Mouse (Mus musculus) liver, embryonic 13.5 days (tissue): ENCODE results near the gene Sycp2. TPM values are rescaled to one million over a fixed set of nuclear protein-coding genes. Genes with fewer than 3 reads are reported as not detected.
A peak's percentile ranks its signal among the peaks of the same experiment; 100 is the strongest.

Source experiments
- ATAC-seq: fragments of 200-750 bp; cut with Nextera tagmentation; 2 replicates; pipeline ENCODE4 v1.8.0; 2017; ENCODE audit warnings: low read depth, mild to moderate bottlenecking, moderate number of reproducible peaks, moderate library complexity
- DNase-seq: peaks from one replicate; pipeline ENCODE4 v3.0.0; 2022
- H3K27ac ChIP-seq: fragments of 300-500 bp; sonication (generic); 2 replicates; pipeline ENCODE4 v1.5.1; 2015; ENCODE audit warnings: moderate library complexity, mild to moderate bottlenecking, inconsistent platforms
- H3K27me3 ChIP-seq: fragments of 300-500 bp; sonication (generic); 2 replicates; pipeline ENCODE4 v1.6.1; 2015; ENCODE audit warnings: mild to moderate bottlenecking, inconsistent platforms
- H3K36me3 ChIP-seq: fragments of 300-500 bp; sonication (generic); 2 replicates; pipeline ENCODE4 v1.6.1; 2015; ENCODE audit warnings: mild to moderate bottlenecking, inconsistent platforms
- H3K4me1 ChIP-seq: fragments of 300-500 bp; sonication (generic); replicated peaks from 2 replicates; pipeline ENCODE4 v1.6.1; 2015; ENCODE audit warnings: inconsistent platforms
- H3K4me2 ChIP-seq: fragments of 300-500 bp; sonication (generic); 2 replicates; pipeline ENCODE4 v1.6.1; 2015; ENCODE audit warnings: inconsistent platforms, mild to moderate bottlenecking, moderate library complexity
- H3K4me3 ChIP-seq: fragments of 300-500 bp; sonication (generic); replicated peaks from 2 replicates; pipeline ENCODE4 v1.5.1; 2015; ENCODE audit warnings: mild to moderate bottlenecking, inconsistent platforms
- H3K9ac ChIP-seq: fragments of 300-500 bp; sonication (generic); 2 replicates; pipeline ENCODE4 v1.6.1; 2015; ENCODE audit warnings: mild to moderate bottlenecking, inconsistent platforms
- H3K9me3 ChIP-seq: fragments of 300-500 bp; sonication (generic); replicated peaks from 2 replicates; pipeline ENCODE4 v1.6.1; 2016; ENCODE audit warnings: inconsistent platforms
- WGBS: fragments of 180-500 bp; shearing (Covaris S2); methylation state at CpG from one replicate; pipeline ENCODE4 v1.1.7; 2015; ENCODE audit not compliant: insufficient replicate concordance; 5-methylcytosine and 5-hydroxymethylcytosine counted together
- polyA plus RNA-seq: library from polyadenylated mRNA; unstranded; fragments of >200 nt; fragmentation: Nextera tagmentation; extraction: Ambion mirVana; gene quantifications from 2 replicates; pipeline ENCODE4 v1.2.1, GENCODE M21; 2015

The Sycp2 gene
- polyA plus RNA-seq, 1 experiment from 2014 or later, result not detected

- H3K27me3 ChIP-seq, result no peaks in the 10 kb centered on the region
- no peak overlapping the region for H3K4me2 ChIP-seq
- H3K27ac ChIP-seq, result no peak overlapping the region
Measured at GRCm38 (mm10) chr2:178428183-178428582, 20.7 kb upstream of the Sycp2 start.

GRCm38 (mm10) chr2:178427181-178427580, 19.7 kb upstream of the Sycp2 start:
- Histone ChIP-seq H3K27ac (no peak overlapping the region), H3K4me1 (no peaks in the 10 kb centered on the region), H3K27me3 (no peaks in the 10 kb centered on the region), H3K4me3 (no peak overlapping the region), H3K9ac (no peak overlapping the region), H3K4me2 (no peak overlapping the region), H3K36me3 (no peaks in the 10 kb centered on the region), H3K9me3 (no peaks in the 10 kb centered on the region)
- DNase-seq (no peak), ATAC-seq (no peak)
- 55% methylated on average over 5 of the region's 5 CpGs for WGBS

More at GRCm38 (mm10) chr2:178428183-178428582, 20.7 kb upstream of the Sycp2 start:
- no peaks in the 10 kb centered on the region for H3K4me1 ChIP-seq
- H3K4me3 ChIP-seq, result no peak overlapping the region
- no peak overlapping the region for H3K9ac ChIP-seq
- no peaks in the 10 kb centered on the region for H3K36me3 ChIP-seq
- ATAC-seq (no peak), DNase-seq (no peak)
- WGBS, result 64% methylated on average over 9 of the region's 9 CpGs
- H3K9me3 ChIP-seq, result no peaks in the 10 kb centered on the region

GRCm38 (mm10) chr2:178426229-178426628, 18.7 kb upstream of the Sycp2 start:
- Histone ChIP-seq H3K9me3 (no peaks in the 10 kb centered on the region), H3K4me2 (no peak overlapping the region), H3K27ac (no peak overlapping the region), H3K27me3 (no peaks in the 10 kb centered on the region), H3K4me3 (no peak overlapping the region), H3K4me1 (no peaks in the 10 kb centered on the region), H3K36me3 (no peaks in the 10 kb centered on the region), H3K9ac (no peak overlapping the region)
- ATAC-seq (no peak), DNase-seq (no peak)
- WGBS, result 36% methylated on average over 4 of the region's 4 CpGs

- H3K9ac ChIP-seq, result no peak overlapping the region
- no peak overlapping the region for H3K4me2 ChIP-seq
- ATAC-seq, result no peak
- DNase-seq, result no peak
- no peaks in the 10 kb centered on the region for H3K27me3 ChIP-seq
- no peak overlapping the region for H3K27ac ChIP-seq
- 52% methylated on average over 5 of the region's 5 CpGs for WGBS
- H3K36me3 ChIP-seq, result 0 out of 2 replicates have a peak, but pooled peaks cover 4% of the 10 kb centered on the region
- H3K4me3 ChIP-seq, result no peak overlapping the region
- no peaks in the 10 kb centered on the region for H3K9me3 ChIP-seq
- H3K4me1 ChIP-seq, result no peaks in the 10 kb centered on the region
Measured at GRCm38 (mm10) chr2:178423223-178423622, 15.7 kb upstream of the Sycp2 start.

GRCm38 (mm10) chr2:178422186-178422585, 14.7 kb upstream of the Sycp2 start:
- H3K4me3 ChIP-seq, result no peak overlapping the region
- H3K27ac ChIP-seq, result no peak overlapping the region
- 14% methylated on average over 3 of the region's 3 CpGs for WGBS
- DNase-seq (no peak), ATAC-seq (no peak)
- H3K9ac ChIP-seq, result no peak overlapping the region
- H3K4me2 ChIP-seq, result no peak overlapping the region
- H3K9me3 ChIP-seq, result no peaks in the 10 kb centered on the region
- 0 out of 2 replicates have a peak, but pooled peaks cover 4% of the 10 kb centered on the region for H3K36me3 ChIP-seq
- no peaks in the 10 kb centered on the region for H3K27me3 ChIP-seq
- peaks cover 4% of the 10 kb centered on the region; the same call in 1 of the 2 replicates for H3K4me1 ChIP-seq

DNA sequence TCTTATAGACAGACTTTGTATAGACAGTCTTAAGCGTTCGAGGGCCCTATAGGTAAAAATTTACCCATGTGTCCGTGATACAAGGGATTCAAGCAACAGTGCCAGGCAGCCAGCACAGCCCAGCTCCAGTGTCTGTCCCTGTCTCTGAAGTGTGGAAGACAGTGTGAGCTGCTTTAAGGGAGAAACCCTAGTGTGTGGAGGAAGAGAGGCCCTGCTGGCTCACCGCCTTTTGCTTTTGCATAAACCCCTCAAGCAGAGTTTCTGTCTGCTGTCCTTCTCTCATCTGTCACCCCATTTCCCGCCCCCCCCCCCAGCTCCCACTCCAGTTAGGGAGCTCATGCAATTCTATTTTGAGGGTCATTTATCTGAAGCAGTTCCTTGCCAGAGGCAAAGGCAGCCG, 14.1 kb upstream of the Sycp2 start:
- Histone ChIP-seq H3K9ac (no peak overlapping the region), H3K9me3 (no peaks in the 10 kb centered on the region), H3K27ac (no peak overlapping the region), H3K4me3 (no peak overlapping the region), H3K4me1 (peaks cover 10% of the 10 kb centered on the region), H3K36me3 (0 out of 2 replicates have a peak, but pooled peaks cover 4% of the 10 kb centered on the region), H3K27me3 (no peaks in the 10 kb centered on the region), H3K4me2 (no peak overlapping the region)
- 46% methylated on average over 6 of the region's 6 CpGs for WGBS
- no peak for ATAC-seq
- DNase-seq, result no peak

DNA sequence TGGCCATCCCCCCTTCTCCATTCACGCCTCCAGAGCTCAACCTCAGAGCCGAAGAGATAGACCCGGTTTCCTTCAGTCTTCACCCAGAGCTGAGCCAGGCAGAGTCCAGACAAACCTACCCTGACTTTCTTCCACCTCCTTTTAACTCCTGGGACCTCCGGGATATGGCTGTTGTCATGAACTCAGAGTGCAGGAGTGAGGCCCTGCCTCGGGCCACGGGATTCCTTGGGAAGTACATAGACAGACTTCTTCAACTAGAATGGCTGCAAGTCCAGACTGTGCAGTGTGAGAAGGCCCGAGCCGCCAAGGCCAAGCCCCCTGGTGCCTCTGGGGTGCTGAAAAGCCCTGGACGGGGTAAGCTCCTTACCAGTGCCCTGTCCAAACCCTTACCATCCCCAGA, 13.1 kb upstream of the Sycp2 start:
- Histone ChIP-seq H3K4me2 (no peak overlapping the region), H3K36me3 (0 out of 2 replicates have a peak, but pooled peaks cover 4% of the 10 kb centered on the region), H3K9me3 (no peaks in the 10 kb centered on the region), H3K4me1 (peaks cover 19% of the 10 kb centered on the region), H3K27ac (no peak overlapping the region), H3K4me3 (no peak overlapping the region), H3K27me3 (no peaks in the 10 kb centered on the region), H3K9ac (no peak overlapping the region)
- 69% methylated on average over 9 of the region's 9 CpGs for WGBS
- DNase-seq (no peak), ATAC-seq (no peak)

GRCm38 (mm10) chr2:178416970-178417369, 9.5 kb upstream of the Sycp2 start:
- no peak for DNase-seq

GRCm38 (mm10) chr2:178416427-178416826, 8.9 kb upstream of the Sycp2 start:
- peak; percentile 46 for ATAC-seq
- no peak overlapping the region for H3K9ac ChIP-seq
- H3K36me3 ChIP-seq, result 0 out of 2 replicates have a peak, but pooled peaks cover 4% of the 10 kb centered on the region
- H3K9me3 ChIP-seq, result no peaks in the 10 kb centered on the region
- WGBS, result 24% methylated on average over 13 of the region's 13 CpGs
- no peak overlapping the region for H3K27ac ChIP-seq
- peaks cover 32% of the 10 kb centered on the region for H3K27me3 ChIP-seq
- H3K4me2 ChIP-seq, result peak overlapping the region; percentile 42
- no peak overlapping the region for H3K4me3 ChIP-seq
- peaks cover 36% of the 10 kb centered on the region for H3K4me1 ChIP-seq
- DNase-seq, result no peak

More at GRCm38 (mm10) chr2:178416970-178417369, 9.5 kb upstream of the Sycp2 start:
- WGBS, result 25% methylated on average over 4 of the region's 4 CpGs
- Histone ChIP-seq H3K4me1 (peaks cover 36% of the 10 kb centered on the region), H3K9ac (no peak overlapping the region), H3K4me3 (no peak overlapping the region), H3K4me2 (no peak overlapping the region), H3K27me3 (peaks cover 32% of the 10 kb centered on the region), H3K27ac (no peak overlapping the region), H3K9me3 (no peaks in the 10 kb centered on the region), H3K36me3 (0 out of 2 replicates have a peak, but pooled peaks cover 4% of the 10 kb centered on the region)
- peak; percentile 43 for ATAC-seq

DNA sequence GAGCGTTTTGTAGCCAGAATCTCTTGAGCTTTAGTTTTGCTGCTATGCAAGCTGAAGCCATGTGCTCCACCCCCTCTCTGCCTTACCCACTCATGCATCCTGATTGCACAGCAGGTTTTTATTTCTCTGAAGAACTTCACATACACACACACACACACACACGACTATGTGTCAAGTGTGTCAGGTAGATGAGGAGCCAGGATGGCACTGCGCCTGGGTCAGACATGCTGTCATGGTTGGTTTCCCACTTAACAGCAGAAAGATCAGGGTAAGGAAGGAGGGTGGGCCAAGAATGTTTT, 7.6 kb upstream of the Sycp2 start:
- ATAC-seq (no peak), DNase-seq (no peak)
- Histone ChIP-seq H3K27me3 (peaks cover 32% of the 10 kb centered on the region), H3K4me1 (peaks cover 36% of the 10 kb centered on the region), H3K4me3 (peak overlapping the region; percentile 58), H3K27ac (no peak overlapping the region), H3K9ac (no peak overlapping the region), H3K36me3 (0 out of 2 replicates have a peak, but pooled peaks cover 4% of the 10 kb centered on the region), H3K9me3 (no peaks in the 10 kb centered on the region), H3K4me2 (peak overlapping the region; percentile 72)
- WGBS, result 44% methylated on average over 3 of the region's 3 CpGs

DNA sequence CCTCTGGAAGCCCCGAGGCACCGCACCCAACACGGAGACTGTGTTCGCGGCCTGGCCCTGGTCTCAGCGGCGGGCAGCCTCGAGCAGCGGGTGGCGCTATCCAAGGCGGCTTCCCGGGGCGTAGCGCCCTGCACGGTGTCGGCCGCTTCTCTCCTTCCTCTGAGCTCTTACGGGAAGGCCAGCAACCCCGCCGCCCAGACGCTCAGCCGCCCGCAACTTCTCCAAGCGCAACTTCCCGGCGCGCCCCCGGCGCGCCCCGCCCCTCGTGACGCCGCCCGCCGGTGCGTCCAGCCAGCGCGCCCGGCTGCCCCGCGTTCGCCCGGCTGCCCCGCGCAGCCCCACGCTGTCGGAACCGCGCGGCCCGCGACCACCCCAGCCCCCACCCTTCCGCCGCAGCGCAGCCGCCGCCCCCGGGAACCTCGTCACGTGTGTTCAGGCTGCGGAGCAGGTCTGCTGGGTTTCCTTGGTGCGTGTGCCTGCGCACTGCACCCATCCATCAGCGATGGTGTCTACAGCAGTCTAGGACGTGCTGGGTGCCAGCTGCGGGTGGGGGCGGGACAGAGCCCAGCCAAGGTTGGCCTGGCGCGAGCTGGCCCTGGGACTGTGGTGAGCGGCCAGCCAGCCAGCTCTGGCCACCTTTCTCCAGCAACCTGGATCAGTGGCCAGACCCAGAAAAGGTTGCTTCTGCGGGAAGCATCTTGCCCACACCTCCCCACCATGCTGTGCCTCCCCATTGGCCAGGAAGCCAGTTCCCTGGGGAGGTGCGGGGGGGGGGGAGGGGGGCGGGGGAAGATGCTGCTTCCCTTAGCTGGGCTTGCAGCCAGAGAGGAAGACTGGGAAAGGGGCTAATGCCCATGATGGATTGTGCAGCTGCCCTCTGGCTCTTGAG, 7.0 kb upstream of the Sycp2 start, which contains the start of the genes Ppp1r3d and Fam217b:
Gene Ppp1r3d (minus strand): TSS at position 212 of the 889 bp plus-strand sequence.
Gene Fam217b (plus strand): TSS at position 264 of the 889 bp plus-strand sequence.
- H3K27me3 ChIP-seq, result peaks cover 32% of the 10 kb centered on the region
- H3K4me2 ChIP-seq, result peak within 1 kb of the TSS; percentile 72
- H3K9me3 ChIP-seq, result no peaks in the 10 kb centered on the region
- peak within 1 kb of the TSS; percentile 58 for H3K4me3 ChIP-seq
- ATAC-seq (peak; percentile 41), DNase-seq (no peak)
- no peak within 1 kb of the TSS for H3K27ac ChIP-seq
- H3K4me1 ChIP-seq, result peaks cover 36% of the 10 kb centered on the region
- H3K36me3 ChIP-seq, result 0 out of 2 replicates have a peak, but pooled peaks cover 4% of the 10 kb centered on the region
- WGBS, result under 1% methylated on average over 73 of the region's 74 CpGs
- peak within 1 kb of the TSS; percentile 47 for H3K9ac ChIP-seq
